Mouse (Mus musculus): ENCODE results near the gene Olfr56.

GRCm38 (mm10) chr11:49081356-49081755 lies 102.7 kb downstream of the Olfr56 start:
- TF ChIP-seq CHD2 (IDR thresholded peaks at IDR 0.05; ENCODE audit: low read depth, low read length): no peak
- no peak for TF ChIP-seq HCFC1 (IDR thresholded peaks at IDR 0.05; ENCODE audit: borderline replicate concordance, insufficient read depth, low read length)
- no peak for TF ChIP-seq MAFK (IDR thresholded peaks at IDR 0.05; ENCODE audit: insufficient read depth, low read depth, low read length)
